Mouse (Mus musculus) lung, postnatal 0 days (tissue): ENCODE data around the gene Ncoa1.

Source experiments
- CTCF ChIP-seq: IDR thresholded peaks from 2 replicates; pipeline ENCODE4 v1.5.1; 2016; ENCODE audit warnings: antibody characterized with exemption, mild to moderate bottlenecking
- EP300 ChIP-seq: IDR thresholded peaks from 2 replicates; pipeline ENCODE4 v1.6.1; 2016; ENCODE audit warnings: antibody characterized with exemption, mild to moderate bottlenecking, control low read depth

DNA sequence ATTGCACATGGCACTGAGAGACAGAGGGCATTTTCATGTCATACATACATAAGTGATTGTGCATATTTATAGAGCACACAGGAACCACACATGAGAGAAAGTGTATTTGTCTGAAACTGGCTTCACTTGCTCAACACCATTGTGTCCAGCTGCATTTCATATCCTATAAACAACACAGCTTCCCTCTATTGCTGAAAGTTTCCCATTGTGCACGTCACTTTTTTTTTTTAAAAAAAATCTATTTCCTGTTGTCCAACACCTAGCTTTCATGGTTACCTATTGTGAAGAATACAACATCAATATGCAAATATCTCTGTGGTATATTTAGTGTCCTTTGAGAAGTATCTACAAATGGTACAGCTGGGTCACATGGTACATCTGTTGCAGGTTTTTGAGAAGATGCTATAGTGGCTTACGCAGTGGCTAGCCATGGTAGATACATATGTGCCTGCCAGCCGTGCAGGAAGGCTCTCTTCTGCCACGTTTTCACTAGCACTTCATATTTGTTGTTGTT is 28.8 kb downstream of the Ncoa1 start:
- no peak for TF ChIP-seq EP300
- TF ChIP-seq CTCF, result no peak
